Mouse (Mus musculus) monocyte, adult 2 months (primary cell): ENCODE results near the gene Zfp143.
"Not testable (repeated sequence)": the region's sequence is repeated elsewhere in the genome, so short reads cannot be mapped to it uniquely, and the experiment has no call there.

ENCODE experiments used
- DNase-seq, 2 experiments: peaks; one replicate each; pipeline ENCODE4 v3.0.0; 2022; ENCODE audit warnings: low spot score in 2 of 2, low read depth in 1 of 2

Gene Zfp143

DNA sequence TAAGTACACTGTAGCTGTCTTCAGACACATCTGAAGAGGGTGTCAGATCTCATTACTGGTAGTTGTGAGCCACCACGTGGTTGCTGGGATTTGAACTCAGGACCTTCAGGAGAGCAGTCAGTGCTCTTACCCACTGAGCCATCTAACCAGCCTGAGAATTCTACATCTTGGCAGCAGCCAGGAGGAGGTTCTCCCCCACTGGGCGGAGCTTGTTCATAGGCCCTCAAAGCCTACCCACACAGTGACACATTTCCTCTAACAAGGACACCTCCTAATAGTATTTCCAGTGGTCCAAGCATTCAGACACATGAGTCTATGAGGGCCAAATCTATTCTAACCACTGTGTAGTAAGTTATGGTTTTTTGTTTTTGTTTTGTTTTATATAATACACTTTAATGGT is 67.5 kb downstream of the Zfp143 start:
- DNase-seq: no peak

- DNase-seq: not testable (repeated sequence)
Measured at GRCm38 (mm10) chr7:110132272-110132671, 71.3 kb downstream of the Zfp143 start.

GRCm38 (mm10) chr7:110133988-110134387 is 73.0 kb downstream of the Zfp143 start:
- no peak for DNase-seq

- no peak for DNase-seq
Measured at GRCm38 (mm10) chr7:110138538-110138937, 77.5 kb downstream of the Zfp143 start.

DNA sequence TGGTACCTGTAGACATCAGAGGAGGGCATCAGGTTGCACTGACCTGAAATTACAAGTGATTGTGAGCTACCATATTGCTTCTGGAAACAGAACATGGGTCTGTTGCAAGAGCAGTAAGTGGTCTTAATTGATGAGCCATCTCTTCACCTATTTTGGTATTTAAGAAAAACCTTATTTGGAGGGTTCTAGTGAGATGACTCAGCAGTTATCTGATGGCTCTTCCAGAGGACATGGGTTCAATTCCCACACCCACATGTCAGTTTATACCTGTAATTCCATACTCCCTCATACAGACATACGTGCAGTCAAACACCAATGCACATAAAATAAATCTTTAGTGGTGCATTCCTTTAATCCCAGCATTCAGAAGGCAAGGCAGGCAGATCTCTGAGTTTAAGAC is 82.8 kb downstream of the Zfp143 start:
- DNase-seq: no peak
